Mouse (Mus musculus): ENCODE data around the gene Sh3bp5.

- TF ChIP-seq CTCF (IDR thresholded peaks at IDR 0.05; ENCODE audit: low read depth, low read length): no peak
- no peak for TF ChIP-seq POLR2AphosphoS5 (IDR thresholded peaks at IDR 0.05; ENCODE audit: insufficient replicate concordance, low read depth, low read length)
- no peak for TF ChIP-seq GATA1 (IDR thresholded peaks at IDR 0.05; ENCODE audit: borderline replicate concordance, low read length)
These were observed 4.8 kb upstream of the Sh3bp5 start for GRCm38 (mm10) chr14:31440725-31441124.

Data from G1E (cell line).